Mouse (Mus musculus): ENCODE data around the gene Asna1. TPM values are rescaled to one million over a fixed set of nuclear protein-coding genes. Genes with fewer than 3 reads are reported as not detected.
A peak's percentile ranks its signal among the peaks of the same experiment; 100 is the strongest.

The Asna1 gene
- polyA plus RNA-seq, 1 experiment from 2014 or later, result 114 TPM

DNA sequence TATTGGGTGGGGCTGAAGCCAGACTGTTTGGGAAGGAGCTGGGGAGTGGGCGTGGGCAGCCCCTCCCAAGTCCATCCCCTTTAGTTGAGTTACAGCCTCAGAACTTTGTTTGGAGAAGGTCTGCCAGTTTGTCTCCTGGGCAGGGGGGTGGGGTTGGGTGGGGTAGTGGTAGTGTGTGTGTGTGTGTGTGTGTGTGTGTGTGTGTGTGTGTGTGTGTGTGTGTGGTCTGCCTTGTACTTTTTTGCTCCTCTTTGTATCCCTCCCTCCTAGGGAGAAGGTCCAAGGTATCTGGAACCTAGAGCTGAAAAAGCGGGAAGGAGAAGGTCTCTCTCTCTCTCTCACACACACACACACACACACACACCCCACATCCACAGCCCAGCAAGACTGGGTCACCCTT, 10.7 kb downstream of the Asna1 start, which contains the start of gene Best2:
Gene Best2 (minus strand): TSS at position 101 of the 400 bp plus-strand sequence.
- ATAC-seq (ENCODE audit: insufficient number of reproducible peaks, low FRiP score), result no peak
- no peaks in the 10 kb centered on the region for H3K9me3 ChIP-seq (replicated peaks)
- peak within 1 kb of the TSS; percentile 66 for H3K4me2 ChIP-seq
- H3K36me3 ChIP-seq, result peaks cover 20% of the 10 kb centered on the region
- H3K4me1 ChIP-seq (replicated peaks), result 0 out of 2 replicates have a peak, but pooled peaks cover 4% of the 10 kb centered on the region
- H3K4me3 ChIP-seq, result peak within 1 kb of the TSS; percentile 34
- WGBS, result 45% methylated on average over 2 of the region's 2 CpGs
- H3K27ac ChIP-seq (ENCODE audit: poor library complexity, severe bottlenecking), result no peak within 1 kb of the TSS
- H3K9ac ChIP-seq, result peak within 1 kb of the TSS; percentile 60
- peaks cover 54% of the 10 kb centered on the region for H3K27me3 ChIP-seq (replicated peaks)

DNA sequence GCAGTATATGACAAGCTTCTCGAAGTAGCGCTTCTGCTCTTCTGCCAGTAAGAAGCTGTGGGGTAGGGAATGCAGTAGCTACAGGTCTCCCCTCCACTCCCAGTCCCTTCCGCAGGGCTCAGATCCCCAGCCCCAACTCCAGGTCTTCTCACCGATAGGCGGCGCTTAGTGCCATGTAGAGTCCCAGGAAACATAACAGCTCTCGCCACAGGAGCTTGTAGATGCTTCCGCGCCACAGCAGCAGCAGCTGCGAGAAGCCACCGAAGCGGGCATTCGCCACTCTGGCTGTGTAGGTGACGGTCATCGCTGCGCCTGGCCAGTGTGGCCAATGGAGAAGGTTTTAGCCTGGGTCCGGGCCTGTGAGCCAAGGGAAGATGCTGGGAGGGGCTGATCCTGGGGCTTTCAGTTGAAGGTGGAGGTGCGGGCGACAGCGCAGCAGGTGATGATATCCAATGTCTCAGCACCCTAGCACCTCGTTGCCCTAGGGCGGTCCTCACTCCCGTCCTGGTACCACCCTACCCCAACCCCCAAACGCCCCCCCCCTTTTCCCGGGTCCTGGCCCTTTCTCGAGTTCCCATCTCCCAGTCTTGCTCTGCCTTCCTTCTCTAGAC, 11.7 kb downstream of the Asna1 start:
- no peaks in the 10 kb centered on the region for H3K9me3 ChIP-seq (replicated peaks)
- no peak overlapping the region for H3K27ac ChIP-seq (ENCODE audit: poor library complexity, severe bottlenecking)
- no peak for ATAC-seq (ENCODE audit: insufficient number of reproducible peaks, low FRiP score)
- H3K36me3 ChIP-seq, result peaks cover 9% of the 10 kb centered on the region
- H3K9ac ChIP-seq, result peak overlapping the region; percentile 60
- WGBS, result 4% methylated on average over 25 of the region's 26 CpGs
- H3K4me3 ChIP-seq, result peak overlapping the region; percentile 34
- H3K4me2 ChIP-seq, result peak overlapping the region; percentile 66
- H3K4me1 ChIP-seq (replicated peaks), result 0 out of 2 replicates have a peak, but pooled peaks cover 4% of the 10 kb centered on the region
- H3K27me3 ChIP-seq (replicated peaks), result peaks cover 65% of the 10 kb centered on the region

DNA sequence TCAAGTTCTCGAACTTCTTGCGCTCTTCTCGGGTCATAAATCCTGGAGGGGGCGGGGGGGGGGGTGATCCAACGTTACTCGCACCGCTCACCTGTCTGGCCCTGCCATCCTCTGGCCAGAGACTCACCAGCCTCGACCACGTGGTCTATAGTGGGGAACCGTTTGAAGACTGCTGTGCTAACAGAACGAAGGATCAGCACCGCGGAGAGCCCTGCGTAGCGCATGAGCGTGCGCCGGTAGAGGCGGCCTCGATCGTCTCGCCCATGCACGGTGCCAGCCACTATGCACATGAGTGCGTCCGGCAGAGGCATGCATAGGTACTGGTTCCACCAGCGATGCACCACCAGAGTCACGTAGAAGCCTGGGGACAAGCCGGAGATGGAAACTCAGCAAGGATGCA, 13.8 kb downstream of the Asna1 start:
- WGBS, result 14% methylated on average over 28 of the region's 28 CpGs
- Histone ChIP-seq H3K9ac (no peak overlapping the region), H3K27me3 (replicated peaks) (peaks cover 84% of the 10 kb centered on the region)

DNA sequence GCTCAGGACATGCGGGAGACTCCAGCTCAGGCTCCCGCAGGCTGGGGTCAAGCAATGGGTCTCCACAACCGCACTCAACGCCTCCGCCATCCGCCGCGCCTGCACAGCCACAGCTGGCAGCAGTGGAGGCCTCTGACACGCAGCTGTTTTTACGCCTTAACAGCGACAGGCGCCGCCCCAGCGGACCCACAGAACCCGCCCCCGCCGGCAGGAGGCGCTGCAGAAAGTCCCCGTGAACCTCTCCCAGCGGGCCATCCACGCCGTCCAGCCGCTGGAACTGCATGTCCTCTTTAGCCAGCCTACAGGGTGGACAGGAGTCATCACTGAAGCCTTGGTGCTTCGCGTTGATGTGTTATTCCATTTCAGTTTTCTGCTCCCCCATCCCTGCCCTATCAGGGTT, 17.4 kb downstream of the Asna1 start:
- H3K4me2 ChIP-seq, result 0 out of 2 replicates have a peak overlapping the region, but pooled peaks have one; percentile 7
- 13% methylated on average over 25 of the region's 25 CpGs for WGBS
- no peaks in the 10 kb centered on the region for H3K36me3 ChIP-seq
- H3K4me1 ChIP-seq (replicated peaks), result no peaks in the 10 kb centered on the region; the same call in 1 of the 2 replicates
- H3K27ac ChIP-seq (ENCODE audit: poor library complexity, severe bottlenecking), result no peak overlapping the region
- H3K9me3 ChIP-seq (replicated peaks), result no peaks in the 10 kb centered on the region
- no peak for ATAC-seq (ENCODE audit: insufficient number of reproducible peaks, low FRiP score)
- H3K4me3 ChIP-seq, result no peak overlapping the region
- H3K27me3 ChIP-seq (replicated peaks), result peaks cover 72% of the 10 kb centered on the region
- no peak overlapping the region for H3K9ac ChIP-seq

More for the DNA sequence above, 13.8 kb downstream of the Asna1 start:
- H3K4me1 ChIP-seq (replicated peaks), result peaks cover 4% of the 10 kb centered on the region; the same call in 1 of the 2 replicates
- H3K9me3 ChIP-seq (replicated peaks), result no peaks in the 10 kb centered on the region
- no peak overlapping the region for H3K27ac ChIP-seq (ENCODE audit: poor library complexity, severe bottlenecking)
- no peak for ATAC-seq (ENCODE audit: insufficient number of reproducible peaks, low FRiP score)
- H3K36me3 ChIP-seq, result no peaks in the 10 kb centered on the region
- no peak overlapping the region for H3K4me2 ChIP-seq
- H3K4me3 ChIP-seq, result no peak overlapping the region

DNA sequence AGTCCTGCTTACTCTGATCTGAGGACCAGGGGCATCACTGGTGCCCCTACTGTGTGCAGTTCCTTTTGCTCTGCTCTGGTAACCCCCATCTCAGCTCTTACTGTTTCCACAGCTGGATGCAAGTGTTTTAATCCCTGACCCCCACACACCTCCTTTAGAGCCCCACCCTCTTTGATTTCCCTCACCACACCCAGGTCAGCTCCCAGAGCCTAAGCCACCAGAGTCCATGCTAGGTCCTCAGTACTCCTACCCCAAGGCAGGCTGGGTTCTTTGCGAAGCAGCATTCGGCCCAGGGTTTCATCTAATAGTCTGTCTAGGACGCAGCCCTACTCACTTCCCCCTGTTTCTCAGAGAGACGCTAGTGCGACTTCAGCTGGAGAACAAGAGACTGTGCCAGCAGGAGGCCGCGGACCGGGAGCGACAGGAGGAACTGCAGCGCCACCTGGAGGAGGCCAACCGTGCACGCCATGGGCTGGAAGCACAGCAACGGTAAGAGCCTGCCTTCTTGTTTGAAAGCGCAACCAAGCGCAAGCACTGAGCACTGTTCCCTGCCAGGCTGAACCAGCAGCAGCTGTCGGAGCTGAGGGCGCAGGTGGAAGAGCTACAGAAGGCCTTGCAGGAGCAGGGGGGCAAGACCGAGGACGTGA, 27.3 kb downstream of the Asna1 start:
- no peaks in the 10 kb centered on the region for H3K9me3 ChIP-seq (replicated peaks)
- H3K9ac ChIP-seq, result peak overlapping the region; percentile 54; the same call in 1 of the 2 replicates
- H3K4me1 ChIP-seq (replicated peaks), result peaks cover 6% of the 10 kb centered on the region; the same call in 1 of the 2 replicates
- H3K4me3 ChIP-seq, result no peak overlapping the region
- H3K27ac ChIP-seq (ENCODE audit: poor library complexity, severe bottlenecking), result no peak overlapping the region
- H3K36me3 ChIP-seq, result 0 out of 2 replicates have a peak, but pooled peaks cover 3% of the 10 kb centered on the region
- peak; percentile 56; the same call in 1 of the 2 replicates for ATAC-seq (ENCODE audit: insufficient number of reproducible peaks, low FRiP score)
- H3K4me2 ChIP-seq, result peak overlapping the region; percentile 52
- H3K27me3 ChIP-seq (replicated peaks), result peaks cover 44% of the 10 kb centered on the region
- WGBS, result 6% methylated on average over 19 of the region's 19 CpGs

DNA sequence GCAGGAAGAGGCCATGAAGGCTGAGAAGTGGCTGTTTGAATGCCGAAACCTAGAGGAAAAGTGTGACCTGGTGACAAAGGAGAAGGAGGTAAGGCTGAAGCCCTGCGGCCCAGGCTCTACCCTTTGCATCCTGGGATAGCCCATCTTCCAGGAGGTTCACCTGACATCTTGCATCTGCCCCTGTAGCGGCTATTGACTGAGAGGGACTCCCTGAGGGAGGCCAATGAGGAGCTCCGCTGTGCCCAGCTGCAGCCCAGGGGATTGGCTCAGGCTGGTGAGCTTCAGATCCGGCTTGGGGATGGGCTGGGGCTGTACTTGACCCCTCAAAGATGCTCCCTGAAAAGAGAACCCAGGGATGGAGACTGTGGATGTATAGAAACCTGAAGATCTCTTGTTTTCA, 28.1 kb downstream of the Asna1 start:
- H3K27ac ChIP-seq (ENCODE audit: poor library complexity, severe bottlenecking), result no peak overlapping the region

DNA sequence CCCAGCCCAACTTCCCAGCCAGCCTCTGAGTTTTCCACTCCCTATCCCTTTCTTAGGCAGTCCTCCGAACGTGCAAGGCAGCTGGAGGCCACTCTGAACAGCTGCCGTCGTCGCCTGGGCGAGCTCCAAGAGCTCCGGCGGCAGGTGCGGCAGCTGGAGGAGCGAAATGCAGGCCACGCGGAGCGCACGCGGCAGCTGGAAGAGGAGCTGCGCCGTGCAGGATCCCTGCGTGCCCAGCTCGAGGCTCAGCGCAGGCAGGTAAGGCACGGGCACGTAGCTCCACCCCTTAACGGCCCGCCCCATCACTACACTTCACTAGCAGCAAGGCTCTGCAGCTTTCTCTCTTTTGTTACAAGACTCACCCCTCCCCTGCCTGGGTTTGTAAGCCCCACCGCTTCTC, 29.4 kb downstream of the Asna1 start:
- H3K4me3 ChIP-seq, result no peak overlapping the region
- 33% methylated on average over 25 of the region's 25 CpGs for WGBS
- no peak for ATAC-seq (ENCODE audit: insufficient number of reproducible peaks, low FRiP score)

More for the DNA sequence above, 28.1 kb downstream of the Asna1 start:
- Histone ChIP-seq H3K4me1 (replicated peaks) (peaks cover 6% of the 10 kb centered on the region; the same call in 1 of the 2 replicates), H3K36me3 (0 out of 2 replicates have a peak, but pooled peaks cover 3% of the 10 kb centered on the region), H3K4me2 (no peak overlapping the region), H3K4me3 (no peak overlapping the region), H3K27me3 (replicated peaks) (peaks cover 39% of the 10 kb centered on the region), H3K9ac (no peak overlapping the region), H3K9me3 (replicated peaks) (no peaks in the 10 kb centered on the region)
- 78% methylated on average over 5 of the region's 5 CpGs for WGBS
- ATAC-seq (ENCODE audit: insufficient number of reproducible peaks, low FRiP score), result no peak

DNA sequence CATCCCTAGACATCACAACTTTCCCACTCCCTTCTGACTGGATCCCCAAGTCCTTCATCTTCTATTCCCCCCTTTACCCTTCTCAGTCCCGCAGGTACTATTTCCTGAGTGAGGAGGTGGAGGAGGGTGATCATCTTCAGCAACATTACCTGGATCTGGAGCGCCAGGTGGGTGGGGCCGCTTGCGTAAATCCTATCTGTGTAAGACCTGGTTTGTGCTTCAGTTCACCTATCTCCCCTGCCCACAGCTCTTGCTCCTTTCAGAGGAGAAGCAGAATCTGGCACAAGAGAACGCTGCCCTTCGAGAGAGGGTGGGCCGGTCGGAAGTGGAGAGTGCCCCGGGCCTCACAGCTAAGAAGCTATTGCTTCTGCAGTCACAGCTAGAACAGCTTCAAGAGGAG, 30.7 kb downstream of the Asna1 start:
- Histone ChIP-seq H3K9me3 (replicated peaks) (no peaks in the 10 kb centered on the region), H3K4me2 (no peak overlapping the region), H3K4me3 (no peak overlapping the region), H3K4me1 (replicated peaks) (peaks cover 15% of the 10 kb centered on the region), H3K27me3 (replicated peaks) (peaks cover 39% of the 10 kb centered on the region), H3K9ac (no peak overlapping the region), H3K36me3 (no peaks in the 10 kb centered on the region), H3K27ac (ENCODE audit: poor library complexity, severe bottlenecking) (no peak overlapping the region)
- ATAC-seq (ENCODE audit: insufficient number of reproducible peaks, low FRiP score), result no peak
- WGBS, result 86% methylated on average over 9 of the region's 9 CpGs

More for the DNA sequence above, 29.4 kb downstream of the Asna1 start:
- H3K9ac ChIP-seq, result no peak overlapping the region; the same call in 1 of the 2 replicates
- H3K27me3 ChIP-seq (replicated peaks), result peaks cover 39% of the 10 kb centered on the region
- no peaks in the 10 kb centered on the region for H3K36me3 ChIP-seq
- no peak overlapping the region for H3K27ac ChIP-seq (ENCODE audit: poor library complexity, severe bottlenecking)
- H3K9me3 ChIP-seq (replicated peaks), result no peaks in the 10 kb centered on the region
- peak overlapping the region; percentile 16; the same call in 1 of the 2 replicates for H3K4me2 ChIP-seq
- peaks cover 12% of the 10 kb centered on the region for H3K4me1 ChIP-seq (replicated peaks)

DNA sequence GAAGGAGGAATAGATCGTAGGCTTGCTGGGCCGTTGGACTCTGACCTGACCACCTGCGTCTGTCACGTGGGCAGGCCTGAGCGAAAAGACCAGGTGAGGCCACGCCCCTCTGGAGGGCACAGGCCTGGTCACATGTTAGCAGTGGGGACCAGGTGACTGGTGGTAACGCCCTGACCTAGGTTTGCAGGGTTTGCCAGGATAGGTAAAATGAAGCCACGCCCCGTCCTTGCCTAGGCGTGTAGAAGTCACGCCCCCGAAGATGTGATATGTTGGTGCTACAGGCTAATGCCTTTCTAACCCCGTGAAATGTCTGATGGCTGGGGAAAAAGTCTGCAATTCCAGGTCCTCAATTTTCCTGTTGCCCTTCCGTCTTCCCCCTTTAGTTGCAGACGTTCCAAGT, 34.2 kb downstream of the Asna1 start:
- 0 out of 2 replicates have a peak overlapping the region, but pooled peaks have one; percentile 29 for H3K27ac ChIP-seq (ENCODE audit: poor library complexity, severe bottlenecking)
- peaks cover 32% of the 10 kb centered on the region for H3K27me3 ChIP-seq (replicated peaks)
- peak overlapping the region; percentile 98 for H3K4me2 ChIP-seq
- no peaks in the 10 kb centered on the region for H3K36me3 ChIP-seq
- peak overlapping the region; percentile 83 for H3K9ac ChIP-seq
- 2% methylated on average over 15 of the region's 15 CpGs for WGBS
- ATAC-seq (ENCODE audit: insufficient number of reproducible peaks, low FRiP score), result peak; percentile 72
- H3K4me1 ChIP-seq (replicated peaks), result peaks cover 19% of the 10 kb centered on the region
- H3K4me3 ChIP-seq, result peak overlapping the region; percentile 67
- H3K9me3 ChIP-seq (replicated peaks), result no peaks in the 10 kb centered on the region; the same call in 1 of the 2 replicates

DNA sequence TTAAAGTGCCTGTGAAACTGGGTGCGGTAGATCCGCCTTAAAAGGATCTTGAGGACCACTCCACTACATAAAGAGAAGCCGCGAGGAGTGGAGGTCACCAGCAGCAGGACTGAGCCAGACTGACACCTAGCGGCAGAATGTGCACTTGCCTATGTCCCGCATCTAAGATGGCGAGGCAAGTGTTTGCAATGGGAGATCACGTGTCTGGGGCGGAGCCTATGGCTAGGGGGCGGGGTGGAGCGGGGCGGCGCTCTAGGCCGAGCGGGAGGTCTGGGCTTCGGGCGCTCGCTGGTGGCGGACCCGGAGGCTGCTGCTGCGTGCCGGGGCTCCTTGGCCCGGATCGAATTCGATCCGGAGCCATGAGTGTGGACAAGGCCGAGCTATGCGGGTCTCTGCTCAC, 34.7 kb downstream of the Asna1 start, which contains the start of gene Hook2:
Gene Hook2 (plus strand): TSS at position 255 of the 400 bp plus-strand sequence.
- Histone ChIP-seq H3K4me3 (peak within 1 kb of the TSS; percentile 67), H3K9me3 (replicated peaks) (no peaks in the 10 kb centered on the region; the same call in 1 of the 2 replicates), H3K4me2 (peak within 1 kb of the TSS; percentile 98), H3K27ac (ENCODE audit: poor library complexity, severe bottlenecking) (0 out of 2 replicates have a peak within 1 kb of the TSS, but pooled peaks have one; percentile 30), H3K4me1 (replicated peaks) (peaks cover 19% of the 10 kb centered on the region), H3K36me3 (no peaks in the 10 kb centered on the region), H3K27me3 (replicated peaks) (peaks cover 27% of the 10 kb centered on the region), H3K9ac (peak within 1 kb of the TSS; percentile 83)
- peak; percentile 92 for ATAC-seq (ENCODE audit: insufficient number of reproducible peaks, low FRiP score)
- WGBS, result under 1% methylated on average over 28 of the region's 28 CpGs

DNA sequence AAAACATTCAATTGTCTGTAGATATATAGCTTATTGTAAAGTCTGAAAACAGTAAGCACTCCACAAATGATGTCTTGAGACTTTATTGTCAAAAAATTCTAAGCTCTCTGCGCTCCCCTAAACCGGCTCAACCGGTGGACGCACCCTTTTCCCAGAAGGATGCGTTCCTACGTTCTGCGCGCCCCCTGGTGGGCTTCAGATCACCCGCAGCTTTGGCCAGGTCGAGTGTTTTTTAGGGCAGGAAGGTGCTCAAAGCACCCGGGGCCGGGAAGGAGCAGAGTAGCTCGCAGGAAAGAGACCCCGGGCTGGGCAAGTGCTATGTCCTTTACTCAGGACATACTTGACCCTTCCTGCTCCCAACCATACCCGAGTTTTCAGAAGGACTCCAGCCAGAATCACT, 35.3 kb downstream of the Asna1 start:
- Histone ChIP-seq H3K27ac (ENCODE audit: poor library complexity, severe bottlenecking) (0 out of 2 replicates have a peak overlapping the region, but pooled peaks have one; percentile 30), H3K9me3 (replicated peaks) (no peaks in the 10 kb centered on the region; the same call in 1 of the 2 replicates), H3K4me3 (peak overlapping the region; percentile 67), H3K4me1 (replicated peaks) (peaks cover 25% of the 10 kb centered on the region), H3K4me2 (peak overlapping the region; percentile 98), H3K36me3 (no peaks in the 10 kb centered on the region), H3K27me3 (replicated peaks) (peaks cover 22% of the 10 kb centered on the region), H3K9ac (peak overlapping the region; percentile 71)
- ATAC-seq (ENCODE audit: insufficient number of reproducible peaks, low FRiP score), result peak; percentile 62
- WGBS, result under 1% methylated on average over 15 of the region's 15 CpGs

All from heart, embryonic 12.5 days (tissue).